Mouse (Mus musculus) myocyte (in vitro differentiated cells): Measurements from ENCODE around the gene Pklr.

Experiments used
- E2F4 ChIP-seq: IDR thresholded peaks from one replicate; pipeline ENCODE4 v1.6.1; 2011; ENCODE audit warnings: mild to moderate bottlenecking, control low read depth, moderate library complexity; ENCODE audit not compliant: insufficient read depth
- MAX ChIP-seq: IDR thresholded peaks from one replicate; pipeline ENCODE4 v1.6.1; 2011; ENCODE audit warnings: low read depth, mild to moderate bottlenecking, control low read depth
- MYOD1 ChIP-seq, 3 experiments: IDR thresholded peaks; one replicate each; pipeline ENCODE4 v1.6.1; 2011; ENCODE audit warnings: control low read depth in 2 of 3, low read depth in 2 of 3, mild to moderate bottlenecking in 2 of 3, moderate library complexity in 1 of 3; ENCODE audit not compliant: insufficient read length in 2 of 3, control insufficient read depth in 1 of 3
- POLR2A ChIP-seq: IDR thresholded peaks from one replicate; pipeline ENCODE4 v1.6.1; 2011; ENCODE audit warnings: low read depth, mild to moderate bottlenecking, control low read depth, moderate library complexity; ENCODE audit not compliant: insufficient read length
- SRF ChIP-seq: IDR thresholded peaks from one replicate; pipeline ENCODE4 v1.6.1; 2011; ENCODE audit warnings: low read depth; ENCODE audit not compliant: control insufficient read depth, insufficient read length
- TCF12 ChIP-seq: IDR thresholded peaks from one replicate; pipeline ENCODE4 v1.6.1; 2011; ENCODE audit warnings: mild to moderate bottlenecking, control low read depth; ENCODE audit not compliant: poor library complexity, insufficient read depth, severe bottlenecking
- TCF3 ChIP-seq: IDR thresholded peaks from one replicate; pipeline ENCODE4 v1.6.1; 2011; ENCODE audit warnings: low read depth, control low read depth; ENCODE audit not compliant: insufficient read length
- USF1 ChIP-seq: IDR thresholded peaks from one replicate; pipeline ENCODE4 v1.6.1; 2011; ENCODE audit warnings: low read depth, mild to moderate bottlenecking, control low read depth, moderate library complexity

DNA sequence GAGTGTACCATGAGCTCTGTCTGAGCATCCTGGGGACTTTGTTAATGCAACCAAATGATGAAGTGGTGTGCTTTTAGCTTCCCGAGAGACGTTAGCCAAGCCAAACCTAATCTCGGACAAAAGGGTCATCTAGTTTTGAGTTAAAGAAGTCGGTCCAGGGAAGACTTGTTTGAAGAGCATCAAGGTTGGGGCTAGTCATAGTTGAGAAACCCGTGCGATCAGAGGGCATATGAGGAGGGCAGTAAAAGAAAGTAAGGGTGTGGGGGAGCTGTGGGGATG is 42.1 kb downstream of the Pklr start:
- TF ChIP-seq TCF3 (no peak), MAX (no peak), USF1 (no peak), POLR2A (peak; percentile 8), SRF (no peak), MYOD1 (IDR thresholded peaks at IDR 0.05; ENCODE audit: control insufficient read depth in 1 of 3, insufficient read length in 2 of 3, low read depth in 2 of 3) (no peak), TCF12 (no peak), E2F4 (no peak)
